Mouse (Mus musculus) CH12.LX (cell line): ENCODE data around the gene Fat3. TPM values are rescaled to one million over a fixed set of nuclear protein-coding genes. Genes with fewer than 3 reads are reported as not detected.

Source experiments
- DNase-seq: peaks from one replicate; pipeline ENCODE4 v3.0.0-alpha.2; 2013; ENCODE audit errors: extremely low read depth
- H3K27ac ChIP-seq: 2 replicates; pipeline ENCODE4 v1.5.1; 2012; ENCODE audit warnings: low read depth, mild to moderate bottlenecking, control low read depth, moderate library complexity; ENCODE audit not compliant: insufficient read depth
- H3K27me3 ChIP-seq: replicated peaks from 2 replicates; pipeline ENCODE3; 2012; ENCODE audit warnings: inconsistent platforms
- H3K36me3 ChIP-seq, 2 experiments: replicated peaks in 1 of 2; 2 replicates each; pipeline versions ENCODE3 to v1.6.1; 2012; ENCODE audit warnings: inconsistent platforms in 1 of 2, low read length in 1 of 2, mild to moderate bottlenecking in 1 of 2, mixed read lengths in 1 of 2, moderate library complexity in 1 of 2; ENCODE audit not compliant: control insufficient read depth in 1 of 2, insufficient read depth in 1 of 2
- H3K4me1 ChIP-seq, 2 experiments: 2 replicates each; pipeline ENCODE4 v1.6.1; 2012; ENCODE audit warnings: inconsistent platforms in 1 of 2, moderate library complexity in 1 of 2; ENCODE audit not compliant: insufficient read depth in 2 of 2, control insufficient read depth in 1 of 2
- H3K4me2 ChIP-seq: 2 replicates; pipeline ENCODE4 v1.6.1; 2012; ENCODE audit warnings: low read depth, mild to moderate bottlenecking, control low read depth; ENCODE audit not compliant: poor library complexity, insufficient read depth, severe bottlenecking
- H3K4me3 ChIP-seq, 3 experiments: fragments of 150-350 bp in 1 of 3; sonication (generic) in 1 of 3; replicated peaks in 1 of 3; 2 replicates each; pipeline versions ENCODE3 to v1.5.1; 2011 to 2012; ENCODE audit warnings: low read depth in 2 of 3, low read length in 2 of 3, mild to moderate bottlenecking in 2 of 3, moderate library complexity in 2 of 3, control low read depth in 1 of 3, improper control_type of control experiment in 1 of 3, inconsistent platforms in 1 of 3, mixed read lengths in 1 of 3; ENCODE audit not compliant: poor library complexity in 1 of 3
- H3K79me2 ChIP-seq: replicated peaks from 2 replicates; pipeline ENCODE4 v1.6.1; 2012; ENCODE audit warnings: mild to moderate bottlenecking, moderate library complexity; ENCODE audit not compliant: control insufficient read depth, poor library complexity, insufficient read depth, severe bottlenecking; ENCODE audit errors: extremely low read depth
- H3K9ac ChIP-seq: 2 replicates; pipeline ENCODE4 v1.6.1; 2012; ENCODE audit warnings: low read depth, mild to moderate bottlenecking, control low read depth, moderate library complexity; ENCODE audit not compliant: insufficient read depth
- H3K9me3 ChIP-seq: replicated peaks from 2 replicates; pipeline ENCODE3; 2012; ENCODE audit warnings: low read length, inconsistent platforms, mixed read lengths
- CHD1 ChIP-seq: IDR thresholded peaks from 2 replicates; pipeline ENCODE4 v1.6.1; 2012; ENCODE audit warnings: low read depth, low read length, improper control_type of control experiment, inconsistent platforms
- CHD2 ChIP-seq: IDR thresholded peaks from 2 replicates; pipeline ENCODE4 v1.6.1; 2011; ENCODE audit warnings: low read length, improper control_type of control experiment
- ELF1 ChIP-seq: IDR thresholded peaks from 2 replicates; pipeline ENCODE4 v1.6.1; 2014; ENCODE audit warnings: low read depth, mild to moderate bottlenecking, inconsistent platforms, low read length, improper control_type of control experiment
- EP300 ChIP-seq: IDR thresholded peaks from 2 replicates; pipeline ENCODE4 v1.6.1; 2011; ENCODE audit warnings: low read length, improper control_type of control experiment
- ETS1 ChIP-seq: conservative IDR thresholded peaks from 2 replicates; pipeline ENCODE4 v1.6.1; 2012; ENCODE audit warnings: low read depth, mild to moderate bottlenecking, inconsistent platforms, low read length, improper control_type of control experiment, moderate library complexity
- GABPA ChIP-seq: IDR thresholded peaks from 2 replicates; pipeline ENCODE4 v1.6.1; 2012; ENCODE audit warnings: low read depth, low read length, improper control_type of control experiment, inconsistent platforms; ENCODE audit not compliant: insufficient replicate concordance
- HCFC1 ChIP-seq: IDR thresholded peaks from 2 replicates; pipeline ENCODE4 v1.6.1; 2012; ENCODE audit warnings: low read depth, mild to moderate bottlenecking, inconsistent platforms, low read length, improper control_type of control experiment
- IRF4 ChIP-seq: IDR thresholded peaks from 2 replicates; pipeline ENCODE4 v1.6.1; 2014; ENCODE audit warnings: low read depth, mild to moderate bottlenecking, inconsistent platforms, low read length, improper control_type of control experiment
- JUN ChIP-seq: IDR thresholded peaks from 2 replicates; pipeline ENCODE4 v1.6.1; 2011; ENCODE audit warnings: low read depth, mild to moderate bottlenecking, low read length, improper control_type of control experiment, moderate library complexity; ENCODE audit not compliant: insufficient read depth
- MAZ ChIP-seq: IDR thresholded peaks from 2 replicates; pipeline ENCODE4 v1.6.1; 2012; ENCODE audit warnings: low read depth, mild to moderate bottlenecking, inconsistent platforms, low read length, improper control_type of control experiment, moderate library complexity
- NELFE ChIP-seq: IDR thresholded peaks from 2 replicates; pipeline ENCODE4 v1.6.1; 2011; ENCODE audit warnings: low read depth, low read length, improper control_type of control experiment
- POLR2A ChIP-seq: IDR thresholded peaks from 2 replicates; pipeline ENCODE4 v1.6.1; 2011; ENCODE audit warnings: low read depth, mild to moderate bottlenecking, improper control_type of control experiment, low read length
- SMC3 ChIP-seq: IDR thresholded peaks from 2 replicates; pipeline ENCODE4 v1.6.1; 2011; ENCODE audit warnings: low read depth, low read length, improper control_type of control experiment
- USF2 ChIP-seq: conservative IDR thresholded peaks from 2 replicates; pipeline ENCODE4 v1.6.1; 2011; ENCODE audit warnings: low read depth, low read length, improper control_type of control experiment
- ZC3H11A ChIP-seq: IDR thresholded peaks from 2 replicates; pipeline ENCODE4 v1.6.1; 2012; ENCODE audit warnings: low read depth, mild to moderate bottlenecking, inconsistent platforms, low read length, improper control_type of control experiment
- ZKSCAN1 ChIP-seq: IDR thresholded peaks from 2 replicates; pipeline ENCODE4 v1.6.1; 2012; ENCODE audit warnings: low read depth, inconsistent platforms, low read length, improper control_type of control experiment, borderline replicate concordance
- ZMIZ1 ChIP-seq: IDR thresholded peaks from 2 replicates; pipeline ENCODE4 v1.6.1; 2012; ENCODE audit warnings: low read depth, mild to moderate bottlenecking, inconsistent platforms, low read length, improper control_type of control experiment
- dilution Hi-C: fragments of 300-500 bp; cut with MboI; formaldehyde crosslinking; loops from 2 replicates; pipeline ENCODE4 v1.14.3; 2020; ENCODE audit warnings: low sequenced_read_pairs; ENCODE audit not compliant: extremely low pct_unique_long_range_greater_than_20kb, extremely low pct_ligation_motif_present
- in situ Hi-C: fragments of 300-500 bp; cut with MboI; formaldehyde crosslinking; loops from 3 replicates; pipeline ENCODE4 v1.14.3; 2019; ENCODE audit warnings: low sequenced_read_pairs, low pct_ligation_motif_present, low pct_unique_long_range_greater_than_20kb, mixed read lengths
- polyA plus RNA-seq: library from polyadenylated mRNA; unstranded; fragments of >175 nt; gene quantifications from 2 replicates; pipeline ENCODE4 v1.2.1, GENCODE M21; 2012; ENCODE audit warnings: low read depth; ENCODE audit not compliant: insufficient read length
- total RNA-seq, 2 experiments: library from RNA; depleted of rRNA; stranded (reverse); fragments of 300-350 nt in 1 of 2; fragments of >200 nt in 1 of 2; gene quantifications; 2 replicates each; pipeline ENCODE4 v1.2.3; 2012 to 2014

Gene Fat3
- total and polyA plus RNA-seq, 3 experiments, result 0.03 to 0.07 TPM; not detected in 1

GRCm38 (mm10) chr9:16344902-16345855 is 155.9 kb downstream of the Fat3 start:
- H3K4me3 ChIP-seq, result no peak overlapping the region
- no peaks in the 10 kb centered on the region for H3K79me2 ChIP-seq
- TF ChIP-seq SMC3, result no peak
- no peak for TF ChIP-seq ZMIZ1
- no peak for TF ChIP-seq ZC3H11A
- TF ChIP-seq JUN, result no peak
- no peak for TF ChIP-seq ELF1
- TF ChIP-seq POLR2A, result no peak
- no peak for TF ChIP-seq CHD2
- dilution Hi-C loops, result no loop called here
- no peak overlapping the region for H3K27ac ChIP-seq
- no peaks in the 10 kb centered on the region for H3K9me3 ChIP-seq
- no peaks in the 10 kb centered on the region for H3K36me3 ChIP-seq
- no peak overlapping the region for H3K9ac ChIP-seq
- no peak overlapping the region for H3K4me2 ChIP-seq
- no peaks in the 10 kb centered on the region for H3K27me3 ChIP-seq
- no peak for DNase-seq
- in situ Hi-C loops, result no loop called here
- H3K4me1 ChIP-seq, result no peaks in the 10 kb centered on the region

GRCm38 (mm10) chr9:16343191-16343590 is 157.9 kb downstream of the Fat3 start:
- no peak overlapping the region for H3K9ac ChIP-seq
- no peak overlapping the region for H3K27ac ChIP-seq
- H3K4me1 ChIP-seq, result no peaks in the 10 kb centered on the region
- no peak overlapping the region for H3K4me3 ChIP-seq
- dilution Hi-C loops, result no loop called here
- H3K36me3 ChIP-seq, result no peaks in the 10 kb centered on the region
- TF ChIP-seq GABPA (no peak), NELFE (no peak), POLR2A (no peak), ZKSCAN1 (no peak), EP300 (no peak), USF2 (no peak), HCFC1 (no peak), CHD1 (no peak), IRF4 (no peak), ELF1 (no peak), MAZ (no peak), ETS1 (no peak)
- TF ChIP-seq, all 38 proteins: peak for 0
- Histone ChIP-seq H3K27me3 (no peaks in the 10 kb centered on the region), H3K9me3 (no peaks in the 10 kb centered on the region), H3K79me2 (no peaks in the 10 kb centered on the region), H3K4me2 (no peak overlapping the region)
- no peak for DNase-seq
- in situ Hi-C loops, result no loop called here
